Mouse (Mus musculus) cortical plate, adult 2 months (tissue): ENCODE measurements around the gene Zfp385a.

Experiments
- CTCF ChIP-seq: fragments of 200-500 bp; IDR thresholded peaks from 2 replicates; pipeline ENCODE4 v1.5.1; 2011; ENCODE audit warnings: mild to moderate bottlenecking, control low read depth, low read length; ENCODE audit not compliant: insufficient read depth; ENCODE audit errors: extremely low read depth
- POLR2A ChIP-seq: fragments of 200-500 bp; IDR thresholded peaks from 2 replicates; pipeline ENCODE4 v1.6.1; 2011; ENCODE audit warnings: mild to moderate bottlenecking, low read length, control low read depth; ENCODE audit not compliant: insufficient read depth; ENCODE audit errors: extremely low read depth

- no peak for TF ChIP-seq CTCF
- no peak for TF ChIP-seq POLR2A
Observed at GRCm38 (mm10) chr15:103318201-103318816, 21.6 kb downstream of the Zfp385a start.
